Mouse (Mus musculus): ENCODE measurements around the gene Mmp10. TPM values are rescaled to one million over a fixed set of nuclear protein-coding genes. Genes with fewer than 3 reads are reported as not detected.
A peak's percentile ranks its signal among the peaks of the same experiment; 100 is the strongest.

Gene Mmp10
- not detected in 2 replicates for polyA plus RNA-seq (2015; fragmentation: Nextera tagmentation; extraction: Ambion mirVana)

DNA sequence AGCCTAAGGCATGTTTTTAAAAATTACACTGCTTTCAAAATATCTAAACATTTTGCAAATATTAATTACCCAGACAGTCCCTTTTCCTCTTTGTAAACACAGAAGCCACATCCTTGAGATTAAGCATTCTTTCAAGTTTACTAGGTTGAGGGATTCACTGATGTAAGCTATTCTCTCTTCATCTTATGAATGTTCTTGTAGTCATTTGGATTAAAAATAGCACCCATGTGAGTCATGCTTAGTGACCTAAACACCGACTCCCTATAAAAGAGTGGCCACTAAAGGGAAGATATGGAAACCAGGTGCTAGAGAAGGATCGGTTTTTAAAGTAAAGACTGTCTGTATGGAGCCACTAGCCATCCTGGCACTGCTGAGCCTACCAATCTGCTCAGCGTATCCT, at the start of gene Mmp10:
Gene Mmp10 (plus strand): TSS at position 302 of the 400 bp plus-strand sequence.
- 86% methylated on average over 3 of the region's 3 CpGs for WGBS
- no peak within 1 kb of the TSS for H3K27ac ChIP-seq
- H3K4me3 ChIP-seq = no peak within 1 kb of the TSS
- no peaks in the 10 kb centered on the region for H3K4me1 ChIP-seq
- H3K9me3 ChIP-seq = no peaks in the 10 kb centered on the region
- H3K36me3 ChIP-seq = no peaks in the 10 kb centered on the region
- no peak for ATAC-seq (ENCODE audit: borderline replicate concordance, extremely low read depth, low FRiP score, low TSS enrichment)
- no peak within 1 kb of the TSS for H3K4me2 ChIP-seq
- H3K9ac ChIP-seq = no peak within 1 kb of the TSS
- no peaks in the 10 kb centered on the region for H3K27me3 ChIP-seq

- Histone ChIP-seq H3K27me3 (no peaks in the 10 kb centered on the region), H3K4me3 (no peak overlapping the region), H3K9me3 (no peaks in the 10 kb centered on the region), H3K4me2 (no peak overlapping the region), H3K27ac (no peak overlapping the region), H3K36me3 (no peaks in the 10 kb centered on the region), H3K9ac (no peak overlapping the region), H3K4me1 (no peaks in the 10 kb centered on the region)
- WGBS = 76% methylated on average over 2 of the region's 2 CpGs
- no peak for ATAC-seq (ENCODE audit: borderline replicate concordance, extremely low read depth, low FRiP score, low TSS enrichment)
These were observed 48.9 kb upstream of the Mmp10 start for GRCm38 (mm10) chr9:7453302-7453701.

GRCm38 (mm10) chr9:7470262-7470661, 31.9 kb upstream of the Mmp10 start:
- no peak overlapping the region for H3K4me3 ChIP-seq
- no peaks in the 10 kb centered on the region for H3K4me1 ChIP-seq
- H3K4me2 ChIP-seq = no peak overlapping the region
- no peaks in the 10 kb centered on the region for H3K9me3 ChIP-seq
- no peaks in the 10 kb centered on the region for H3K27me3 ChIP-seq
- no peak overlapping the region for H3K9ac ChIP-seq
- WGBS = 91% methylated on average over 1 of the region's 1 CpGs
- no peaks in the 10 kb centered on the region for H3K36me3 ChIP-seq
- H3K27ac ChIP-seq = no peak overlapping the region
- no peak for ATAC-seq (ENCODE audit: borderline replicate concordance, extremely low read depth, low FRiP score, low TSS enrichment)

- Histone ChIP-seq H3K36me3 (no peaks in the 10 kb centered on the region), H3K27ac (no peak overlapping the region), H3K9me3 (no peaks in the 10 kb centered on the region), H3K27me3 (no peaks in the 10 kb centered on the region), H3K4me1 (no peaks in the 10 kb centered on the region), H3K4me3 (no peak overlapping the region), H3K9ac (no peak overlapping the region), H3K4me2 (no peak overlapping the region)
- WGBS = 61% methylated on average over 5 of the region's 5 CpGs
- ATAC-seq (ENCODE audit: borderline replicate concordance, extremely low read depth, low FRiP score, low TSS enrichment) = no peak
These were observed 18.3 kb upstream of the Mmp10 start for GRCm38 (mm10) chr9:7483684-7484394.

GRCm38 (mm10) chr9:7501138-7501537, 1.0 kb upstream of the Mmp10 start:
- Histone ChIP-seq H3K36me3 (no peaks in the 10 kb centered on the region), H3K9ac (no peak overlapping the region), H3K27ac (no peak overlapping the region), H3K27me3 (no peaks in the 10 kb centered on the region), H3K4me2 (no peak overlapping the region), H3K4me1 (no peaks in the 10 kb centered on the region), H3K4me3 (no peak overlapping the region), H3K9me3 (no peaks in the 10 kb centered on the region)
- ATAC-seq (ENCODE audit: borderline replicate concordance, extremely low read depth, low FRiP score, low TSS enrichment) = no peak
- whole genome bisulfite sequencing = 75% methylated on average over 3 of the region's 3 CpGs

DNA sequence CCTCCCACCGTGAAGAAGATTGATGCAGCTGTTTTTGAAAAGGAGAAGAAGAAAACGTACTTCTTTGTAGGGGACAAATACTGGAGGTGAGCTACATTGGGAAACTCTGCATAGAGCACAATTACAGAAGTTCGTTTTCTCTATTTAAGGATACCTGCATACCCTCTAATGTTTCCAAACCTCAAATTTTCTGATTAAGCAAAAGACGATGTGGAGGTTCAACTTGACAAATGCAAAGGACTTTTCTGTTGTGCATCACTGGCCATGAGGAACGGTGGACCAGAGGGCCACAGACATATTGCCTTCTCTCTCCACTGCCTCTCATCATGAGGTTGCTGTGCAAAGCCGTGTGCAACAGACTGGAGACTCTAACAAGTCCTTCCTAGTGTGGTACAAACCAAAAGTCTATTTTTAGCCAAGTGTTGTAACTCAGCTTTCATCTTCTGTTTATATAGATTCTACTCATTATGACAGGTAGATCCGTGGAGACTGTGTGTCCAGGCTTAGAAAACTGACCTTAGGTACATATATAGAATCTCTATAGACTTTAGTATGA, 5.2 kb downstream of the Mmp10 start:
- WGBS = 75% methylated on average over 7 of the region's 7 CpGs
- no peak overlapping the region for H3K4me2 ChIP-seq
- H3K4me1 ChIP-seq = no peaks in the 10 kb centered on the region
- no peak overlapping the region for H3K27ac ChIP-seq
- no peak overlapping the region for H3K4me3 ChIP-seq
- no peaks in the 10 kb centered on the region for H3K36me3 ChIP-seq
- H3K9ac ChIP-seq = no peak overlapping the region
- no peaks in the 10 kb centered on the region for H3K27me3 ChIP-seq
- H3K9me3 ChIP-seq = no peaks in the 10 kb centered on the region
- no peak for ATAC-seq (ENCODE audit: borderline replicate concordance, extremely low read depth, low FRiP score, low TSS enrichment)

GRCm38 (mm10) chr9:7509619-7510233, 7.6 kb downstream of the Mmp10 start:
- Histone ChIP-seq H3K27me3 (no peaks in the 10 kb centered on the region), H3K36me3 (no peaks in the 10 kb centered on the region), H3K9ac (no peak overlapping the region), H3K9me3 (no peaks in the 10 kb centered on the region), H3K27ac (no peak overlapping the region), H3K4me3 (no peak overlapping the region), H3K4me1 (no peaks in the 10 kb centered on the region), H3K4me2 (no peak overlapping the region)
- WGBS = 55% methylated on average over 10 of the region's 10 CpGs
- ATAC-seq (ENCODE audit: borderline replicate concordance, extremely low read depth, low FRiP score, low TSS enrichment) = no peak

GRCm38 (mm10) chr9:7517944-7518571, 15.9 kb downstream of the Mmp10 start:
- no peak overlapping the region for H3K27ac ChIP-seq
- no peaks in the 10 kb centered on the region for H3K36me3 ChIP-seq
- no peak overlapping the region for H3K4me3 ChIP-seq
- no peak overlapping the region for H3K9ac ChIP-seq
- ATAC-seq (ENCODE audit: borderline replicate concordance, extremely low read depth, low FRiP score, low TSS enrichment) = no peak
- H3K9me3 ChIP-seq = no peaks in the 10 kb centered on the region
- no peaks in the 10 kb centered on the region for H3K4me1 ChIP-seq
- 49% methylated on average over 4 of the region's 4 CpGs for WGBS
- H3K4me2 ChIP-seq = no peak overlapping the region
- no peaks in the 10 kb centered on the region for H3K27me3 ChIP-seq

DNA sequence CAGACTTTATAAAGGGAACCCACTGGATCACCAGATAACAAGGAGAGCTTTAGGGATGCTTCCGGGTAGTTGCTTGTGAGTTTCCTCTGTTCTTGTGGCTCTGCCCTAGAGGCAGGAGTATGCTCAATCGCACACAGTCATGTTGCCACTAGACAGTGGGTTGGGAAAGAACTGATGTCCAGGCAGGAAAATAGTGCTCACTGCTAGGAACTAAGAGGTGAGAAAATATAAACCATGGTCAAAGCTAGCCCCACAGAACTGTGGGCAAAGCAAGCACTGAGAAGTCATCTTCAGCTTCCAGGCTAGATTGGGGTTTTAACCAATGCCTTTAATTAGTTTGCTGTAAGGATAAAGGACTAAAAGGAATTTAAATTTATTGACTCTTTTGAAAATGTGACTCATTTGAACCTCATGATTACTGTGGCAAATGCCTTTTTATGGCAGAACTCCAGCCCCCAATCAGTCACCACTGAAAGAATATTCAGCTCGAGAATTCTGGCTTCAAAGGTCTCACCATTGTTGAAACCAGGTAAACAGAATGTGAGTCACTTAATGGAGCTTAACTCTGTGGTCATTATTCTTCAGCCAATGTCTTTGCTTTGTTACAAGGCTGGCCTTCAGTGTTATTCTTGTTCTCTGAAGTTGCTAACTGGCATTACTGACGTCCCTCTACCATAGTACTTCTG, 24.2 kb downstream of the Mmp10 start:
- no peak overlapping the region for H3K27ac ChIP-seq
- no peaks in the 10 kb centered on the region for H3K9me3 ChIP-seq
- 64% methylated on average over 4 of the region's 4 CpGs for WGBS
- H3K4me2 ChIP-seq = no peak overlapping the region
- H3K9ac ChIP-seq = no peak overlapping the region
- H3K27me3 ChIP-seq = no peaks in the 10 kb centered on the region
- H3K36me3 ChIP-seq = no peaks in the 10 kb centered on the region
- no peak for ATAC-seq (ENCODE audit: borderline replicate concordance, extremely low read depth, low FRiP score, low TSS enrichment)
- no peaks in the 10 kb centered on the region for H3K4me1 ChIP-seq
- H3K4me3 ChIP-seq = no peak overlapping the region

GRCm38 (mm10) chr9:7542763-7543162, 40.6 kb downstream of the Mmp10 start:
- no peak for ATAC-seq (ENCODE audit: borderline replicate concordance, extremely low read depth, low FRiP score, low TSS enrichment)
- Histone ChIP-seq H3K27me3 (no peaks in the 10 kb centered on the region), H3K27ac (no peak overlapping the region), H3K4me3 (no peak overlapping the region), H3K4me2 (no peak overlapping the region), H3K9ac (no peak overlapping the region), H3K36me3 (no peaks in the 10 kb centered on the region), H3K4me1 (peaks cover 5% of the 10 kb centered on the region), H3K9me3 (no peaks in the 10 kb centered on the region)

DNA sequence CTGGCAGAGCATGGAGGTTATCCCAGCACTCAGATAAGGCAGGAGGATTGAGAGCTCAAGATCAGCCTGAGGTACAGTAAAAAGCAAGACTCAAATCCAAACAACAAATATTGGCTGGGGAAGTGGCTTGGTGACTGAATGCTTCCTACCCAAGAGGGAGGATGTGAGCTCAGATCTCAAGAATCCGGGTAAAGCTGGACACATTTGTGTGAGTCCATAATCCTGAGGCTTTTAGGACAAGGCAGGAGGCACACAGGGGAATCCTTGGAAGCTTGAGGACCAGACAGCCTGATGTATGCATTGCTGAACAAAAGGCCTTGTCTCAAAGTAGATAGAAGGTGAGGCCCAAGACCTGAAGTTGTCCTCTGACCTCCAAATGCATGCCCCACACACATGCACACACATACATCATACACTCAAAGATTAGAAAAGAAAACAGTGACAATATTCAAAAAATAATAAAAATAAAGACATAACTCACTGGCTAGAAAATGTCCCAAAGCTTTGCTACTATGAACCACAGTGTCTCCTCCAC, 42.8 kb downstream of the Mmp10 start:
- Histone ChIP-seq H3K36me3 (no peaks in the 10 kb centered on the region), H3K4me2 (no peak overlapping the region), H3K4me3 (no peak overlapping the region), H3K4me1 (peaks cover 5% of the 10 kb centered on the region), H3K9ac (no peak overlapping the region), H3K9me3 (no peaks in the 10 kb centered on the region), H3K27me3 (no peaks in the 10 kb centered on the region), H3K27ac (peak overlapping the region; percentile 16; the same call in 1 of the 2 replicates)
- WGBS = 23% methylated on average over 1 of the region's 1 CpGs
- peak; percentile 41 for ATAC-seq (ENCODE audit: borderline replicate concordance, extremely low read depth, low FRiP score, low TSS enrichment)
